Mouse (Mus musculus): ENCODE results near the gene Pomgnt1.

Gene Pomgnt1

GRCm38 (mm10) chr4:116173072-116173471, 49.4 kb downstream of the Pomgnt1 start, which contains the start of the genes 1700042G07Rik and Gm49337:
1700042G07Rik (plus strand) TSS chr4:116173372.
Gm49337 (plus strand) TSS chr4:116173384.
- DNase-seq (ENCODE audit: low spot score in 2 of 2), result no peak

DNA sequence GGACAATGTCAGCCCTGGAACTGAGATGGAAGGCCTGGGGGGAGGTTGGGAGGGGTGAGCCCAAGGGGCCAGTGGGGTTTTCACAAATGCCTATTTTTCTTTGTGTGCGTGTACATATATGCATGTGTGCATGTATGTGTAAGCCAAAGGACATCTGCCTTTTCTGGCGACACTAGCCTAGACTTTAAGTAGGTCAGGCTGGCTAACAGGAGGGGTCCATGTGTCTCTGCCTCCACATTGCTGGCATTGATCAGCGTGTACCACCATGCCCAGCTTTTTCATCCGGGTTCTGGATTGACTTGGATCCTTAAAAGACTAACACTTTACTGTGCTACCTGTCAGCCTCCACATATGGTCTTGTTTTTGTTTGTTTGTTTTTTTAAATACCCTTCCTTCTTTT, 50.1 kb downstream of the Pomgnt1 start:
- no peak for DNase-seq (ENCODE audit: low spot score in 2 of 2)

- DNase-seq (ENCODE audit: low spot score in 2 of 2), result no peak
Measured at GRCm38 (mm10) chr4:116174466-116175116, 51.0 kb downstream of the Pomgnt1 start.

DNA sequence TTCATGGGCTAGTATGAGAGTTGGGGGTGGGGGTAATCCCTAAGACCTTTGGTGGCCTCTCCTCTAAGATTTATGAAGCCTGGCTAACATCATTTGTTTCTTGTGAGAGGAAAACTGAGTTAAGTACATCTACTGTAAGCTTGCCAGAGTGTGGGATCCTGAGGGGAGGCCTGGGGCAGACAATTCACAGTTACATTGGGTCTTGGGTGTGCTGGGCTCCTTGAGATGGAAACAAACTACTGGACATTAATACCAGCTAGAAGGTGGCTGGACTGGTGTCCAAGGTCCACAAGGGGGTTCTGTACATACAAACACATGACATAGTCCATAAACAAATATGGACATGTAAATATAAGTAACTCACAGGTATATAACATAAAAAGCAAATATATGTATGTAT, 51.5 kb downstream of the Pomgnt1 start:
- DNase-seq (ENCODE audit: low spot score in 2 of 2), result no peak

DNA sequence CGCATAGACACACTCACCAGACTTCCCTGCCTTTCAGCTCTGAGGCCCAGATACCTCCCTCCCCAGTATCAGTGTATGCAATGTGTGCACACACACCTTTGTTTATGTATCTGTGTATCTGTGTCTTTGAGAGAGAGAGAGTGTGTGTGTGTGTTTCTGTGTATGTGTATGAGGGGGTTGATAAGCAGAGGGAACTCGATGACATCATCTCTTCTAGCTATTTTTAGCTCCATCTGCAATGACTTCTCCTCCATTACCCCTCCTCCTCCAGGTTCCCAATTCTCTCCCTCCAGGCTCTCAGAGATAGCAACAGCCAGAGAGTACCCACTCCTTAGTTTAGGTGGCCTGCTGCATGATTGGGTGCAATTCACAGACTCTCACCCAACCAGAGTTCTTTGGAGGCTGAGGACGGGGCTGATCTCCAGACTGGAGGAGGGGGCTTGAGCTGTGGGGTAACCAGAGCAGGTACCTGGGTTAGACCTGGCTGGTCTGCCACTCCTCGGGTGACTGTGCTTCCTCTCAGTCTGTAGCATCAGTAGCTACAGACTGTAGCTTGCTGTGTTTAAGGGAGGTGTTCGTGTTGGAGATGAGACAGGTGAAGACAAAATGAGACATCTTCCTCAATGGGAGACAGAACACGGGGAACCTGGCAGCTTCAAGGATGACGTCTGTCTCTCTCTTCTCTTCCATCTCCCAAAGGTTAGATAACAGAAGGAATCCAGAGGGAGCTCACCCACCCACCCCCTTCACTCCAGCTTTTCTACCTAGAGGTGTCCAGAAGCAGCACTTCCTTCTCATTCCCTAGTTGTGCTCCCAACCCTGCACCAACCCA, 52.3 kb downstream of the Pomgnt1 start:
- DNase-seq (ENCODE audit: low spot score in 2 of 2), result peak in 1 of 2 experiments; percentile 53

DNA sequence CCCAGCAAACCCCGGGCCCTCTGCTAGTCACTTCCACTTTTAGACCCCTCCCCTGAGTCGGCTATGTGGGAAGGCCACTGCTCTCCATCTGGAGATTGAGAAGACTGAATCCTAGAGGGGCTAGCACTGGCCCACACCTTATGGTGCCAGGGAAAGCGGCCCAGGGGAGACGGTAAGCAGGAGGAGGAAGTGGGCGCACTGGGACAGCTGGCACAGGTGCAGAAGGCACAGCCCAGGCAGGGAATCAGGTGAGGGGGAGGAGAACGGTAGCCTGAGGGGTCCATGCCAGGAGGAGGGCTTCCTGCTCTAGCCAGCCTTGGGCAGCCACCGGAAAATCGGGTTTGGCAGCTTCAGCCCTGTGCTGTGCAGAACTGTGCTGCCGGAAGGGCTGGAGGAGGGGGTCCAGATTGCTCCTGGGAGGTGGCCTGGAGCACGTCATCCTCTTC, 52.9 kb downstream of the Pomgnt1 start:
- peak; percentile 67 to 68 for DNase-seq (ENCODE audit: low spot score in 2 of 2)

DNA sequence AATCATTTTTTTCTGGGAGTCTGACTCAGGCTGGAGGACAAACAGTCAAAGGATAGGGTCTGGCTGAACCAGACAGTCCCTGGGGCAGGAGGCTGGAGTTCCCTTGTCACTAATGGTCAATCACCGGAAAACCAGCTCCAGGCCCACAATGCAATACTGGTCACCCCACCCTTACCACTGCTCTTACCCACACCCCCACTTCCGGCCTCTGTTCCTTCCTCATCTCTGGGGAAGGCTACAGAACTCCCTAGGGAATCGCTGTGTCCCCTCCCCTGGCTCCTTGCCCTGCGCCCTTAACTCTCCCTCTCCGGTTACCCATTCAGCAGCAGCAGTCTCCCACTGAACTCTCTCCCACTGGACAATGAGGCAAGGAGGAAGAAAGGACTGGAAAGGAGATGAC, 53.5 kb downstream of the Pomgnt1 start:
- no peak for DNase-seq (ENCODE audit: low spot score in 2 of 2)

DNA sequence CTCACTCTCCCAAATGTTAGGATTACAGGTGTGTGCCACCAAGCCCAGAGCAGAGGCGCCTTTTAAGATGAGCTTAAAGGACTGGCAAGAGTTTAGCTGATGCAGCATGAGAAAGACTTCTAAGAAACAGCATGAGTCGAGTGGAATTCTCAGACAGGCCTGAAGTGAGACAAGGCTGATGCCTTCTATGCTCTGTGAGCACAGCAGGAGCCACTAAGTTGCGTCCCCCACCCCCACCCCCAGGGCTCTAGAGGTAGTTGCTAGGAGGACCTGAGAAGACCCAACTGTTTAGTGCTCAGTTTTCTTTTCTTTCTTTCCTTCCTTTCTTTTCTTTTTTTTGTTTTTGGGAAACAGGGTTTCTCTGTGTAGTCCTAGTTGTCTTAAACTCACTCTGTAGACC, 58.4 kb downstream of the Pomgnt1 start:
- DNase-seq (ENCODE audit: low spot score in 2 of 2), result no peak

- DNase-seq (ENCODE audit: low spot score in 2 of 2), result no peak
Measured at GRCm38 (mm10) chr4:116182745-116183144, 59.1 kb downstream of the Pomgnt1 start.

- DNase-seq (ENCODE audit: low spot score in 2 of 2), result no peak
Measured at GRCm38 (mm10) chr4:116185083-116185482, 61.4 kb downstream of the Pomgnt1 start.

- no peak for DNase-seq (ENCODE audit: low spot score in 2 of 2)
Measured at GRCm38 (mm10) chr4:116192286-116192835, 68.7 kb downstream of the Pomgnt1 start.

DNA sequence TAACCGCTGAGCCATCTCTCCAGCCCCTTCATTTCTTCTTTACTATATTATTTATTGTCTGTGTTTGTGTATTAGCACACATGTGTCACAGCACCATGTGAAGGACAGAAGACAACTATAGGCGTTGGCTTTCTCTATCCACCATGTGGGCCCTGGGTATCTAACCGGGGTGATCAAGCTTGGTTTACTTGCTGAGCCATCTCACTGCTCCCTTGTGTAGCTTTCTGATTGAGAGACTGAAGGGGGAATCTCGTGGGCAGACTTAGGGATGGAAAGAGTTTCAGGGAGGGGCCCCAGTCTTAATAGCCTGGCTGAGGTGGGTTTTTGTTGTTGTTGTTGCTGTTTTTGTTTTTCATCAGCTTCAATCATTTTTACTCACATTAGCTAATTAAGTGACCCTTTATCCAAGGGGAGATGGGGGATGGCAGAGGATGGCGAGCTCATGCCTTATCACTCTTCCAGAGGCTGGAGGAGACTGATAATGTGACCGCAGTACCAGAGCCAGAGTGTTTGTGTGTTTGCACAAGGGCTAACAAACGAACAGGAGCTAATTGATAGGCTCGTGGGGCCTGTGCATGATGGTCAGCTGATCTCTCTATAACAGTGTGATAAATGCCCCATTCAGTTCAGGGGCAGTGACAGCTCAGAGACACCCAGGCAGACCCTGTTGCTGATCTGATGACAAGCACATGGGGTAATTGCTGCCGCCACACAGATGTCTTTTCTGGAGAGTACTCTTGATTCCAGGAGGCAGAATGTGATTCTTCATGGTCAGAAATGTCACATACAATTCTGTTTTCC, 70.1 kb downstream of the Pomgnt1 start:
- DNase-seq (ENCODE audit: low spot score in 2 of 2), result no peak

GRCm38 (mm10) chr4:116198422-116198821, 74.8 kb downstream of the Pomgnt1 start:
- no peak for DNase-seq (ENCODE audit: low spot score in 2 of 2)

GRCm38 (mm10) chr4:116204422-116204821, 80.8 kb downstream of the Pomgnt1 start:
- no peak for DNase-seq (ENCODE audit: low spot score in 2 of 2)

DNA sequence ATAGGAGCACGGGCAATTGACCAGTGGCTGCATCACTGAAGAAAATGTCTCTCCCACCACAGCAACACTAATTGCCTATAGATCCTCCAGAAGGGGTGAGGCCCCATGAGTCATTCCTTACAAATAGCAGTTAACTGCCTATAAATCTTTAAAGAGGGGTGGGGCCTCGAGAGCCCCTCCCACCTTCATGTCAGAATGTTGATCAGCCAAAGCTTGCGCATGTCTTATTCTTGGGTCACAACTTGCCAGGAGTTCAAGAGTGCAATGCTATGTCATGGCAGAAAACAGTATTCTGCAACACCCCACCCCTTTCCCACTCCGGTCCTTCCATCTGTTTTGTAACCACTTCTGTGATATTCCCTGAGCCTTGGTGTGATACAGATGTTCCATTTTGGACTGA, 82.9 kb downstream of the Pomgnt1 start:
- DNase-seq (ENCODE audit: low spot score in 2 of 2), result no peak

- no peak for DNase-seq (ENCODE audit: low spot score in 2 of 2)
Measured at GRCm38 (mm10) chr4:116208891-116209290, 85.3 kb downstream of the Pomgnt1 start.
